Mouse (Mus musculus) lung, embryonic 14.5 days (tissue): ENCODE measurements at regions not wholly inside any gene's neighbourhood (a gene's known extent, or its start where the extent isn't known, plus 50 kb on each side); places are given as distances from the start of the nearest gene placed in this dataset. TPM values are rescaled to one million over a fixed set of nuclear protein-coding genes. Genes with fewer than 3 reads are reported as not detected.

ENCODE experiments used
- ATAC-seq: fragments of 200-750 bp; cut with Nextera tagmentation; 2 replicates; pipeline ENCODE4 v1.8.0; 2017; ENCODE audit warnings: mild to moderate bottlenecking, moderate TSS enrichment, moderate library complexity; ENCODE audit not compliant: insufficient read depth
- DNase-seq: peaks from one replicate; pipeline ENCODE4 v3.0.0-alpha.2; 2015
- H3K27ac ChIP-seq: fragments of 300-500 bp; sonication (generic); 2 replicates; pipeline ENCODE4 v1.5.1; 2014; ENCODE audit warnings: low read depth, mild to moderate bottlenecking, moderate library complexity
- H3K27me3 ChIP-seq: fragments of 300-500 bp; sonication (generic); 2 replicates; pipeline ENCODE4 v1.6.1; 2014; ENCODE audit warnings: low read length, control low read depth; ENCODE audit not compliant: insufficient read depth
- H3K36me3 ChIP-seq: fragments of 300-500 bp; sonication (generic); 2 replicates; pipeline ENCODE4 v1.6.1; 2014; ENCODE audit warnings: control low read depth; ENCODE audit not compliant: insufficient read depth
- H3K4me1 ChIP-seq: fragments of 300-500 bp; sonication (generic); 2 replicates; pipeline ENCODE4 v1.6.1; 2014; ENCODE audit warnings: antibody characterized with exemption, control low read depth; ENCODE audit not compliant: insufficient read depth
- H3K4me2 ChIP-seq: fragments of 300-500 bp; sonication (generic); 2 replicates; pipeline ENCODE4 v1.6.1; 2014; ENCODE audit warnings: mild to moderate bottlenecking
- H3K4me3 ChIP-seq: fragments of 300-500 bp; sonication (generic); 2 replicates; pipeline ENCODE4 v1.5.1; 2014; ENCODE audit warnings: low read depth, low read length
- H3K9ac ChIP-seq: fragments of 300-500 bp; sonication (generic); 2 replicates; pipeline ENCODE4 v1.6.1; 2014
- H3K9me3 ChIP-seq: fragments of 300-500 bp; sonication (generic); 2 replicates; pipeline ENCODE4 v1.6.1; 2016; ENCODE audit warnings: low read depth, low read length, control low read depth
- CTCF ChIP-seq: IDR thresholded peaks from 2 replicates; pipeline ENCODE4 v1.5.1; 2016; ENCODE audit warnings: antibody characterized with exemption, low read depth
- WGBS: fragments of 180-500 bp; shearing (Covaris S2); extraction: QIAGEN DNeasy Blood & Tissue Kit; methylation state at CpG from one replicate; pipeline ENCODE4 v1.1.7; 2014; 5-methylcytosine and 5-hydroxymethylcytosine counted together
- microRNA-seq: library from miRNA; unstranded; fragments of <30 nt; microRNA quantifications from one replicate; pipeline ENCODE4, GENCODE M21; 2016; ENCODE audit warnings: borderline number of aligned reads

- H3K27me3 ChIP-seq, result no peaks in the 10 kb centered on the region
- no peak overlapping the region for H3K4me2 ChIP-seq
- DNase-seq, result no peak
- ATAC-seq, result no peak
- H3K36me3 ChIP-seq, result no peaks in the 10 kb centered on the region
- no peak overlapping the region for H3K4me3 ChIP-seq
- H3K9me3 ChIP-seq, result no peaks in the 10 kb centered on the region
- no peaks in the 10 kb centered on the region for H3K4me1 ChIP-seq
- H3K27ac ChIP-seq, result no peak overlapping the region
- TF ChIP-seq CTCF, result no peak
- H3K9ac ChIP-seq, result no peak overlapping the region
- 71% methylated on average over 20 of the region's 20 CpGs for WGBS
Observed at GRCm38 (mm10) chr15:62043617-62044392, 1121.0 kb upstream of the A1bg start.

DNA sequence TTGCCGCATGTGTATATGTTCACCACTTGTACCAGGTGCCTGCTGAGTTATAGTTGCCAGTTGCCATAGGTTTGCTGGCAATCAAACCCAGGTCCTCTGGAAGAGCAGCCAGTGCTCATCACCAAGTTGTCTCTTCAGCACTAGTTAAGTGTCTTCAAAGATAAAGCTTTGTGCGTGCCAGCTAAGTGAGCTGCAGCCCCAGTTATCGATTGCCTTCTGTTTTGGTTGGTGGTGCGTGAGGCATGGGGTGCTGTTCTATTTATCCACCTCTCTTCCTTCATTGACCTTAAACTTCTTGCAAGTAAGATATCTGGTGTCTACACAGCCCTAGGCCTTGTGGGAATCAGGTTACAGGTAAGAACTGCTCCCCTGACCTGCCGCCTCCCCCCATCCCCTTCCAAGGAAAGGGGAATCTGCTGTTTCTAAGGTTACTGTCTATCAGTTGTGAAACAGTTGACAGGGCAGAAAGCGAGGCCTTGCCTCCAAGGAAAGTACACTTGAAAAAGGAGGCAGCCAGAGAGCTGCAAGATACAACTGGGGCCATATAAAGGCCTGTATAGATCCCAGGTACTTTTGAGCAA is 1120.2 kb upstream of the A1bg start:
- no peaks in the 10 kb centered on the region for H3K9me3 ChIP-seq

More for the DNA sequence above, 1120.2 kb upstream of the A1bg start:
- Histone ChIP-seq H3K9ac (no peak overlapping the region), H3K27me3 (no peaks in the 10 kb centered on the region), H3K4me3 (no peak overlapping the region), H3K27ac (no peak overlapping the region), H3K4me2 (no peak overlapping the region), H3K4me1 (no peaks in the 10 kb centered on the region), H3K36me3 (no peaks in the 10 kb centered on the region)
- WGBS, result 63% methylated on average over 6 of the region's 6 CpGs
- no peak for DNase-seq
- no peak for ATAC-seq
- no peak for TF ChIP-seq CTCF

Small RNAs in the stretch of these regions (microRNA-seq; reads per million reads assigned to microRNA genes)
- not detected for gene Gm24810
